Mouse (Mus musculus): ENCODE data around the gene Mup11.
"Not testable (repeated sequence)": the region's sequence is repeated elsewhere in the genome, so short reads cannot be mapped to it uniquely, and the experiment has no call there.

The Mup11 gene

GRCm38 (mm10) chr4:60662311-60662710 is at the start of gene Mup11:
Gene Mup11 (minus strand): TSS chr4:60662411.
- not testable (repeated sequence) for DNase-seq
